Mouse (Mus musculus): ENCODE measurements at regions not wholly inside any gene's neighbourhood (a gene's known extent, or its start where the extent isn't known, plus 50 kb on each side); places are given as distances from the start of the nearest gene placed in this dataset.

GRCm38 (mm10) chr17:76451296-76451834 lies 899.6 kb upstream of the Fam98a start:
- no peak overlapping the region for H3K27ac ChIP-seq (replicated peaks)
- 0 out of 2 replicates have a peak, but pooled peaks have one; percentile 30 for ATAC-seq (ENCODE audit: low FRiP score, low read depth)
- 12% methylated on average over 4 of the region's 4 CpGs for WGBS

More at GRCm38 (mm10) chr17:76451296-76451834, 899.6 kb upstream of the Fam98a start:
- Histone ChIP-seq H3K36me3 (no peaks in the 10 kb centered on the region), H3K9ac (no peak overlapping the region), H3K27me3 (peaks cover 14% of the 10 kb centered on the region; the same call in 1 of the 2 replicates), H3K9me3 (no peaks in the 10 kb centered on the region), H3K4me2 (no peak overlapping the region), H3K4me3 (no peak overlapping the region), H3K4me1 (replicated peaks) (no peaks in the 10 kb centered on the region)
